Mouse (Mus musculus) bone marrow, adult 2 months (tissue): ENCODE measurements around the gene Slc22a19.

ENCODE experiments used
- CTCF ChIP-seq: fragments of 200-500 bp; IDR thresholded peaks from 2 replicates; pipeline ENCODE4 v1.5.1; 2011; ENCODE audit warnings: low read length, control low read depth; ENCODE audit not compliant: control insufficient read depth, insufficient read depth
- POLR2A ChIP-seq: fragments of 200-500 bp; IDR thresholded peaks from 2 replicates; pipeline ENCODE4 v1.6.1; 2011; ENCODE audit warnings: low read depth, mild to moderate bottlenecking, control low read depth, low read length, borderline replicate concordance; ENCODE audit not compliant: control insufficient read depth

DNA sequence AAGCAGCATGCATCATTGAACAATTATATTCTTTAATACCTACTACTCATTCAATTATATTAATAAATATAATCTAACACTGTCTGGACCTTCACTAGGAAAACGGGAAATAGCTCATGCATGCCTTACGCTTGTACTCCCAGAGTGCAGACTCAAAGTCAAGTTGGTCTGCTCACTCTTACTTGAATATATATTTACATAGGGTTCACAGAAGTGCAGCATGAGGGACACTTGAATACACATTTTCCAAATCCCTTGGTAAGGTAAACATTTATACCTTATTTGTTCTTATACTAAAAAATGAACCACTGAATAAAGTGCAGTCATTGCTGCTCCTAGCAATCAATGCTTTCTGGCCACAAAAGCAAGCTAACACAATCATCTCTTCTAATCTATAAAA is 19.9 kb downstream of the Slc22a19 start:
- TF ChIP-seq POLR2A (no peak), CTCF (no peak)
